Mouse (Mus musculus) neural tube, embryonic 14.5 days (tissue): ENCODE measurements around the gene Rps12. TPM values are rescaled to one million over a fixed set of nuclear protein-coding genes. Genes with fewer than 3 reads are reported as not detected.

Source experiments
- ATAC-seq: fragments of 200-750 bp; cut with Nextera tagmentation; 2 replicates; pipeline ENCODE4 v1.8.0; 2017; ENCODE audit warnings: low read depth, mild to moderate bottlenecking, moderate TSS enrichment, moderate library complexity
- H3K27ac ChIP-seq: fragments of 300-500 bp; sonication (generic); 2 replicates; pipeline ENCODE4 v1.5.1; 2014; ENCODE audit warnings: low read depth, mild to moderate bottlenecking, control low read depth, low read length, moderate library complexity, mixed read lengths
- H3K27me3 ChIP-seq: fragments of 300-500 bp; sonication (generic); 2 replicates; pipeline ENCODE4 v1.6.1; 2014; ENCODE audit warnings: low read length; ENCODE audit not compliant: control insufficient read depth, insufficient read depth
- H3K36me3 ChIP-seq: fragments of 300-500 bp; sonication (generic); 2 replicates; pipeline ENCODE4 v1.6.1; 2014; ENCODE audit warnings: low read length, mixed read lengths; ENCODE audit not compliant: control insufficient read depth, insufficient read depth
- H3K4me1 ChIP-seq: fragments of 300-500 bp; sonication (generic); 2 replicates; pipeline ENCODE4 v1.6.1; 2014; ENCODE audit warnings: low read length; ENCODE audit not compliant: control insufficient read depth, insufficient read depth
- H3K4me2 ChIP-seq: fragments of 300-500 bp; sonication (generic); 2 replicates; pipeline ENCODE4 v1.6.1; 2014; ENCODE audit warnings: mild to moderate bottlenecking, low read depth, low read length, control low read depth
- H3K4me3 ChIP-seq: fragments of 300-500 bp; sonication (generic); 2 replicates; pipeline ENCODE4 v1.5.1; 2014; ENCODE audit warnings: low read depth, low read length, control low read depth, mixed read lengths
- H3K9ac ChIP-seq: fragments of 300-500 bp; sonication (generic); replicated peaks from 2 replicates; pipeline ENCODE4 v1.6.1; 2014; ENCODE audit warnings: low read depth, mild to moderate bottlenecking, control low read depth, low read length, mixed read lengths
- H3K9me3 ChIP-seq: fragments of 300-500 bp; sonication (generic); 2 replicates; pipeline ENCODE4 v1.6.1; 2016; ENCODE audit warnings: low read length; ENCODE audit not compliant: control insufficient read depth
- WGBS: fragments of 180-500 bp; shearing (Covaris S2); extraction: QIAGEN DNeasy Blood & Tissue Kit; methylation state at CpG from one replicate; pipeline ENCODE4 v1.1.7; 2014; 5-methylcytosine and 5-hydroxymethylcytosine counted together
- polyA plus RNA-seq: library from polyadenylated mRNA; unstranded; fragments of >200 nt; fragmentation: Nextera tagmentation; extraction: Ambion mirVana; gene quantifications from 2 replicates; pipeline ENCODE4 v1.2.1, GENCODE M21; 2014

The Rps12 gene
- polyA plus RNA-seq, 1 experiment from 2014 or later, result 115 TPM

DNA sequence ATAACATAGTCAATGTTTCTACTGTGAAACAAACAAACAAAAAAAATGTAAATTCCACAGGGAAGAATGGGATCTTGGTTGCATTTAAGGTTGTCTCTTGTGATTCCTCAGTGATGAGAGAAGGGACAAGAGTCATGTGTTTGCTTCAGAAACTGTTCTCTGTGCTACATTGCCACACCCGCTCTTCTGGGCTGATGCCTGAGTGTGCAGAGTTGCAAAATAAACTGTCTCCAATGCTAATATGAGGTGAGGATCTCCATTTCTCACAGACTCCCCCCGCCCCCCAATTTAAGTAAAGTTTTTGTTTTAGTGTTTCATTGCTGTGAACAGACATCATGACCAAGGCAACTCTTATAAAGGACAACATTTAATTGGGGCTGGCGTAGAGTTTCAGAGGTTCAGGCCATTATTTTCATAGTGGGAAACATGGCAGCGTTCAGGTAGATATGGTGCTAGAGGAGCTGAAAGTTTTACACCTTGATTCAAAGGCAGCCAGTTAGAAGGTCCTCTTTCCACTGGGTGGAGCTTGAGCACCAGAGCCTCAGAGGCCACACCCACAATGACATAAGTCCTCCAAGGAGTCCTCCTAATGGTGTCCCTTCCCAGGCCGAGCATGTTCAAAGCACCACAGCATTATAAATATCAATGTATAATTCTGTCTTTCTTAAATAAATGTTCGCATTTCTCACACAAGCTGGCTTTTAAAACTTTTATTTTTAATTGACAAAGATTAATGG, 6.4 kb downstream of the Rps12 start:
- no peak for ATAC-seq
- Histone ChIP-seq H3K9me3 (no peaks in the 10 kb centered on the region), H3K9ac (no peak overlapping the region), H3K36me3 (peaks cover 34% of the 10 kb centered on the region), H3K27me3 (no peaks in the 10 kb centered on the region), H3K4me3 (no peak overlapping the region), H3K4me2 (no peak overlapping the region), H3K4me1 (0 out of 2 replicates have a peak, but pooled peaks cover 3% of the 10 kb centered on the region), H3K27ac (no peak overlapping the region)
- 90% methylated on average over 6 of the region's 6 CpGs for WGBS

GRCm38 (mm10) chr10:23777288-23777945, 9.7 kb downstream of the Rps12 start:
- Histone ChIP-seq H3K4me1 (no peaks in the 10 kb centered on the region), H3K27ac (no peak overlapping the region), H3K36me3 (0 out of 2 replicates have a peak, but pooled peaks cover 8% of the 10 kb centered on the region), H3K9ac (no peak overlapping the region), H3K27me3 (no peaks in the 10 kb centered on the region), H3K4me3 (no peak overlapping the region), H3K4me2 (no peak overlapping the region), H3K9me3 (no peaks in the 10 kb centered on the region)
- 36% methylated on average over 5 of the region's 5 CpGs for WGBS
- peak; percentile 81; the same call in 1 of the 2 replicates for ATAC-seq

- 87% methylated on average over 7 of the region's 7 CpGs for WGBS
- Histone ChIP-seq H3K9ac (no peak overlapping the region), H3K4me2 (no peak overlapping the region), H3K27me3 (no peaks in the 10 kb centered on the region), H3K9me3 (no peaks in the 10 kb centered on the region), H3K4me3 (no peak overlapping the region), H3K27ac (no peak overlapping the region), H3K36me3 (no peaks in the 10 kb centered on the region), H3K4me1 (no peaks in the 10 kb centered on the region)
- no peak for ATAC-seq
These were observed 32.9 kb downstream of the Rps12 start for GRCm38 (mm10) chr10:23754166-23754565.

Other genes with a start within 250 kb of the Rps12 start
- gene Slc18b1, start 9.7 kb upstream of the Rps12 start, polyA plus RNA-seq, result 21.5 and 26.8 TPM in 2 replicates
- not detected in 2 replicates for gene Vnn3, start 64.2 kb upstream of the Rps12 start, polyA plus RNA-seq
- 0.21 and 0.29 TPM in 2 replicates for gene Vnn1, start 107.4 kb upstream of the Rps12 start, polyA plus RNA-seq
- not detected in 2 replicates for gene Taar1, start 133.1 kb upstream of the Rps12 start, polyA plus RNA-seq
- gene Taar2, start 151.3 kb upstream of the Rps12 start, polyA plus RNA-seq, result 0.27 TPM in 1 of 2 replicates, not detected in the other
- gene Taar3, start 162.3 kb upstream of the Rps12 start, polyA plus RNA-seq, result not detected in 2 replicates
- gene Taar4, start 173.2 kb upstream of the Rps12 start, polyA plus RNA-seq, result not detected in 2 replicates
- gene Taar5, start 183.4 kb upstream of the Rps12 start, polyA plus RNA-seq, result 0.27 TPM in 1 of 2 replicates, not detected in the other
- gene Taar6, start 198.4 kb upstream of the Rps12 start, polyA plus RNA-seq, result not detected in 2 replicates
- gene Taar7a, start 206.2 kb upstream of the Rps12 start, polyA plus RNA-seq, result not detected in 2 replicates
- gene Taar7b, start 212.7 kb upstream of the Rps12 start, polyA plus RNA-seq, result not detected in 2 replicates
- not detected in 2 replicates for gene Taar7d, start 239.9 kb upstream of the Rps12 start, polyA plus RNA-seq